Comparison of ENCODE assay signal across 8 mouse cellular contexts in the genomic region with DNA sequence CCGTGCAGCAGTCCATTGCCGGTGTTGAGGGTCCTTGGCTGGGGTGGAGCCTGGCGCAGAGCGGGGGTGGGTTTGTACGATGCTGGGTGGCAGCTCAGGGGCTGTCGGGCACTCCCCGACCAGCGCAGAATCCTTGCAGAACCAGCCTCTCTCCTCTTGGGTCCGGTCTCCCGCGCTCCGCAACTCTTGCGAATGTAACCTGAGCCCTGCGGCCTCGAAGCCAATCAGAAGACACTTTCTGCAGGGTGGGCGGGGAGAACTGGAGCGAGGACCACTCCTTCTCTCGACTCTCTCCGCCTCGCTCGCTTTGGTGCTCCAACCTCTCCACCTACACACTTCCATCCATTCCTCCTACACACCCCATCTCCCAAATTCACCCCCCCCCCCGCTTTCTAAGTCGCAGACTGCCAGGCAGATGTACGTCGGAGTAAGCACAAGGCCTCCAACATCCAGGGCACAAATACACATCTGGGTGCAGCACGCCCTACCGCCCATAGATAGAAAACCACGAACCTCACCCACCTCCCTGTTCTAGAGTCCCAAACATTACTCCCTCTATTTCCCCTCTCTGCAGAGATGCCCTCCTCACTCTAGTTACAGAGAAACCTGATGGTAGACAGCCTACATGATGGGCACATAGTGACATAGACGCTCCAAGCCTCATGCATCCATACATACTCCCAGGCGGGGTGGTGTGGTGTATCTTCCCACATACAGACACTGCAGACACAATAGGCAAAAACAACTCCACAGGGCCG. TPM values are rescaled to one million over a fixed set of nuclear protein-coding genes. Genes with fewer than 3 reads are reported as not detected.
A peak's percentile ranks its signal among the peaks of the same experiment; 100 is the strongest.
DNase-seq lines count a peak whose midpoint lies in the region; ATAC-seq lines count a peak whose summit lies in the region.

A gene (minus strand): TSS at position 369 of the 758 bp plus-strand sequence.

- WGBS in forebrain, embryonic 10.5 days = 5% methylated on average over 30 of the region's 31 CpGs
- 4% methylated on average over 31 of the region's 31 CpGs for WGBS in heart, embryonic 15.5 days
- WGBS in liver, embryonic 13.5 days (ENCODE audit: insufficient replicate concordance) = 3% methylated on average over 31 of the region's 31 CpGs
- 7% methylated on average over 31 of the region's 31 CpGs for WGBS in neural tube, embryonic 11.5 days

- H3K27ac ChIP-seq in forebrain, embryonic 10.5 days = peak within 1 kb of the TSS; percentile 40; the same call in 1 of the 2 replicates
- no peak within 1 kb of the TSS for H3K27ac ChIP-seq in heart, embryonic 15.5 days
- H3K27ac ChIP-seq in liver, embryonic 13.5 days = no peak within 1 kb of the TSS
- H3K27ac ChIP-seq in neural tube, embryonic 11.5 days (ENCODE audit: low read depth, low read length) = no peak within 1 kb of the TSS

- DNase-seq in A20 (ENCODE audit: low read depth, low spot score) = peak; percentile 64
- peak; percentile 76 for DNase-seq in adrenal gland, adult 8-10 months
- DNase-seq in forebrain, embryonic 10.5 days (ENCODE audit: extremely low spot score, low spot score) = peak; percentile 88
- DNase-seq in kidney, postnatal 14 days = peak; percentile 91
- peak; percentile 63 for DNase-seq in liver, embryonic 13.5 days
- peak; percentile 87 for DNase-seq in neural tube, embryonic 11.5 days (ENCODE audit: low spot score)
- peak; percentile 82 for DNase-seq in testis, postnatal 10 days (ENCODE audit: low spot score)

- H3K9me3 ChIP-seq in forebrain, embryonic 10.5 days = no peaks in the 10 kb centered on the region
- no peaks in the 10 kb centered on the region for H3K9me3 ChIP-seq in heart, embryonic 15.5 days (replicated peaks)
- H3K9me3 ChIP-seq in liver, embryonic 13.5 days (replicated peaks) = no peaks in the 10 kb centered on the region
- no peaks in the 10 kb centered on the region for H3K9me3 ChIP-seq in neural tube, embryonic 11.5 days (ENCODE audit: control insufficient read depth, low read length)

- H3K4me3 ChIP-seq in forebrain, embryonic 10.5 days = peak within 1 kb of the TSS; percentile 57
- H3K4me3 ChIP-seq in heart, embryonic 15.5 days = peak within 1 kb of the TSS; percentile 49
- peak within 1 kb of the TSS; percentile 58 for H3K4me3 ChIP-seq in liver, embryonic 13.5 days (replicated peaks)
- H3K4me3 ChIP-seq in neural tube, embryonic 11.5 days (ENCODE audit: low read depth, low read length) = peak within 1 kb of the TSS; percentile 36

- H3K27me3 ChIP-seq in forebrain, embryonic 10.5 days (ENCODE audit: poor library complexity, severe bottlenecking) = peaks cover 94% of the 10 kb centered on the region
- H3K27me3 ChIP-seq in heart, embryonic 15.5 days = peaks cover 39% of the 10 kb centered on the region
- H3K27me3 ChIP-seq in liver, embryonic 13.5 days = peaks cover 30% of the 10 kb centered on the region
- peaks cover 45% of the 10 kb centered on the region for H3K27me3 ChIP-seq in neural tube, embryonic 11.5 days (ENCODE audit: control insufficient read depth, insufficient read depth, low read length)

- ATAC-seq in heart, embryonic 15.5 days (replicated peaks; ENCODE audit: insufficient number of reproducible peaks, insufficient read depth, low FRiP score, low read depth) = peak; percentile 91
- peak; percentile 86 for ATAC-seq in liver, embryonic 13.5 days (ENCODE audit: low read depth)
- peak; percentile 93 for ATAC-seq in neural tube, embryonic 11.5 days (ENCODE audit: insufficient read depth, low FRiP score, low TSS enrichment)

- no peaks in the 10 kb centered on the region for H3K36me3 ChIP-seq in forebrain, embryonic 10.5 days (replicated peaks)
- no peaks in the 10 kb centered on the region for H3K36me3 ChIP-seq in heart, embryonic 15.5 days
- no peaks in the 10 kb centered on the region for H3K36me3 ChIP-seq in liver, embryonic 13.5 days
- no peaks in the 10 kb centered on the region for H3K36me3 ChIP-seq in neural tube, embryonic 11.5 days (ENCODE audit: control insufficient read depth, insufficient read depth, low read length)

- H3K4me1 ChIP-seq in forebrain, embryonic 10.5 days = peaks cover 28% of the 10 kb centered on the region
- H3K4me1 ChIP-seq in heart, embryonic 15.5 days (replicated peaks) = peaks cover 13% of the 10 kb centered on the region
- peaks cover 44% of the 10 kb centered on the region for H3K4me1 ChIP-seq in liver, embryonic 13.5 days (replicated peaks)
- 0 out of 2 replicates have a peak, but pooled peaks cover 6% of the 10 kb centered on the region for H3K4me1 ChIP-seq in neural tube, embryonic 11.5 days (ENCODE audit: control insufficient read depth, insufficient read depth, low read length)

- peak within 1 kb of the TSS; percentile 45 for H3K9ac ChIP-seq in heart, embryonic 15.5 days
- peak within 1 kb of the TSS; percentile 56 for H3K9ac ChIP-seq in liver, embryonic 13.5 days
- H3K9ac ChIP-seq in neural tube, embryonic 11.5 days (ENCODE audit: low read length) = peak within 1 kb of the TSS; percentile 18; the same call in 1 of the 2 replicates

- peak within 1 kb of the TSS; percentile 92 for H3K4me2 ChIP-seq in heart, embryonic 15.5 days
- peak within 1 kb of the TSS; percentile 80 for H3K4me2 ChIP-seq in liver, embryonic 13.5 days
- peak within 1 kb of the TSS; percentile 73 for H3K4me2 ChIP-seq in neural tube, embryonic 11.5 days (ENCODE audit: low read depth)

RNA-seq across cellular contexts. Expression of the gene that starts here (rescaled TPM):
- total RNA-seq in adrenal gland, adult 8-10 months (2022) = 1 to 10 TPM; 1.0 to 1.8 (median 1.5) TPM
- polyA plus RNA-seq in forebrain, embryonic 10.5 days (2016; fragmentation: Nextera tagmentation; extraction: Ambion mirVana) = 1.7 and 1.8 TPM in 2 replicates
- 5.9 and 6.3 TPM in 2 replicates for polyA plus RNA-seq in heart, embryonic 15.5 days (2015; fragmentation: Nextera tagmentation; extraction: Ambion mirVana)
- polyA plus RNA-seq in liver, embryonic 13.5 days (2015; fragmentation: Nextera tagmentation; extraction: Ambion mirVana) = 8.8 and 10.4 TPM in 2 replicates
- polyA plus RNA-seq in neural tube, embryonic 11.5 days (2014; fragmentation: Nextera tagmentation; extraction: Ambion mirVana) = 2.3 and 2.5 TPM in 2 replicates
